Mouse (Mus musculus): ENCODE results near the gene Meis3.

Meis3 gene

DNA sequence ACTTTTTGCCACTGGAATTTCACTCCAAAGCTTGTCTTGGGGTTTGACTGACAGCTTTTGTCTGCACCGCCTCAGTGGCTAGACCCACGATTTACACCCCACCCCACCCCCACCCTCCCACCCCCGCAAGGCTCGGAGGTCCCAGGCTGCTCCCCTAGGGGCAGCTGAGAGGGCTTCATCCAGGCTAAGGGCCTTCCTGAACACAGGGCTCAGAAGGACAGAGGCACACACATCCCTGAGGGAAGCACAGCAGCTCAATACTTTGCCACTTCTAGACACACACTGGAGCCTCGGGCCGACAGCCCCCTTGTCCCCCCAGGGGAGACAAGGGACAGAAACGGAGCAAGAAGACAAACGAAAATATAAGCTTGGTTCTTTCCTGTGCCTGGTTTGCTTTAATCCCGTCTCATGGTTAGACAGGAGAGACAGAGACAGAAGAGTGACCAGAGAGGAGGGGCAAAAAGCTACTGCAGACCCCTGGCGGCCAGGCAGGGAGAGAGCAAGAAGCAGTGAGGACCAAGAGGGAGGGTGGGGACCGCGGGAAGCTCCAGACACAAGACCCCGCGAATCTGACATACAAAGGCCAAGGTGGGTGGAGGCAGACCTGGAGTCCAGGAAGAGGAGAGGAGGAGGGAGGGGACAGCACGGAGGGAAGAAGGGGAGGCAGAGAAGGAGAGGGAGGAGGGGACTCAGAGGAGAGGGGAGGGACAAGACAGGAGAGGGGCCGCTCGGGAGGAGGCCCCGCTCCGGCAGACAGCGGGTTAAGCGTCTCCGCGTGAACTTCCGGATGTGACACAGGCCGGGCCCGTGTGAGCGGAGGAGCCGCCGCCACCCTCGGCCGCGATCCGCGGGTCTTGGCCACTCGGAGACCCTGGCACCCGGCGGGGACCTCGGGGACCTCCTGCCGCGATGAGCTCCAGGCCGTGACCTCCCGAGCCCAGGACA, at the start of gene Meis3:
Gene Meis3, plus strand, starts transcription at position 494 of the 945 bp plus-strand sequence.
- peak; percentile 38 to 54 for DNase-seq

DNA sequence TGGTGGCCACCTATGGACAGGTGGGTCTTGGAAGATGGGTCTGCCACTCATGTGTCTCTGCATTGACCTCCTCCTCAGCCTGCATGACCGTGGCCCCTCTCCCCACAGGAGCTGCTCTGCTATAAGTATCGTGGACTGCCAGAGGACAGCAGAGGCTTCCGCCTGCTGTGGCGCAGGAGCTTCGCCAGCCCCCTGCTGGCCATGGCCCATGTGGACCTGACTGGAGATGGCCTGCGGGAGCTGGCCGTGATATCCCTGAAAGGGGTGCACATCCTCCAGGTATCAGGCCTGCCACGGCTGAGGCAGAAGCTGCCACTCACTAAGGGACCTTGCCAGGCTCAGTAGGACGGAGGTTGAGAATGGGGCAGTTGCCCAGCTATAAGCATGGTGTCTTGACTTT, 49.1 kb upstream of the Meis3 start:
- DNase-seq = no peak

- DNase-seq = no peak
Observed at GRCm38 (mm10) chr7:16128344-16128743, 46.5 kb upstream of the Meis3 start.

DNA sequence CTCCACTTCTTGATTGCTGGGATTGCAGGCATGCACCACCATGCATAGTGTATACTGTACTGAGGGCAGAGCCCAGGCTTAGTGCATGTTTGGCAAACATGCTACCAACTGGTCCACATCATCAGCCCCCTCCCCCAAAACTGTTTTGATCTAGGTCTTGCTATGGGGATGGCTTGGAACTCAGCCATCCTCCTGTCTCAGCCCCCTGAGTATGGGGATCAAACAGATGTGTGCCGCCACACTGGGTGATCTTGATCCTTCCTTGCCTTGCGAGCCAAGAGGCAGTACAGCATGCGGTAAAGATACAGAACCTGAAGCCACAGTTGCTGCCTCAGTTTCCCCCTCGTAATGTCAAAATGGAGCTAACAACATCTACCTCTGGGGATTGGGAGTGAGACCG, 46.0 kb upstream of the Meis3 start:
- no peak for DNase-seq

DNA sequence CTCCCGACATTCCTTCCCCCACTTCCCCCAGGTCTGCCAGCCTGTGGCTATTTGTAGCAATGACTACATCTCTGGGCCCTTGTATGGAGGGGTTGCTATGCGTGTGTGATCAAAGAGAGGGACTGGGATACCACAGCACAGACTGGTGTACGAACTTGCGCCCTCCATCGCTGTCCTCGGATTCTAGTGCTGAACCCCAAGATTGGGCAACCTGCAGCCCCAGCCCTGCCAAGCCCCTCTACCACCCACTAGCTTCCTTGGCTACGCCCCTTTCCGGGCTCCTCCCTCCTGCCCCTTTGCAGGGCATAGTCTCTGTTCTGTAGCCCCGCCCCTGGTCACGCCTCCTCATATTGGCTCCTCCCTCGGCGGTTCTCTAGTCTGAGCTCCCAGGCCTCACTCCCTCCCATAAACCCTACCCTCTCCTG, 45.5 kb upstream of the Meis3 start, which contains the start of gene Slc8a2:
Gene Slc8a2, plus strand, starts transcription at position 406 of the 425 bp plus-strand sequence.
- peak; percentile 81 to 83 for DNase-seq

DNA sequence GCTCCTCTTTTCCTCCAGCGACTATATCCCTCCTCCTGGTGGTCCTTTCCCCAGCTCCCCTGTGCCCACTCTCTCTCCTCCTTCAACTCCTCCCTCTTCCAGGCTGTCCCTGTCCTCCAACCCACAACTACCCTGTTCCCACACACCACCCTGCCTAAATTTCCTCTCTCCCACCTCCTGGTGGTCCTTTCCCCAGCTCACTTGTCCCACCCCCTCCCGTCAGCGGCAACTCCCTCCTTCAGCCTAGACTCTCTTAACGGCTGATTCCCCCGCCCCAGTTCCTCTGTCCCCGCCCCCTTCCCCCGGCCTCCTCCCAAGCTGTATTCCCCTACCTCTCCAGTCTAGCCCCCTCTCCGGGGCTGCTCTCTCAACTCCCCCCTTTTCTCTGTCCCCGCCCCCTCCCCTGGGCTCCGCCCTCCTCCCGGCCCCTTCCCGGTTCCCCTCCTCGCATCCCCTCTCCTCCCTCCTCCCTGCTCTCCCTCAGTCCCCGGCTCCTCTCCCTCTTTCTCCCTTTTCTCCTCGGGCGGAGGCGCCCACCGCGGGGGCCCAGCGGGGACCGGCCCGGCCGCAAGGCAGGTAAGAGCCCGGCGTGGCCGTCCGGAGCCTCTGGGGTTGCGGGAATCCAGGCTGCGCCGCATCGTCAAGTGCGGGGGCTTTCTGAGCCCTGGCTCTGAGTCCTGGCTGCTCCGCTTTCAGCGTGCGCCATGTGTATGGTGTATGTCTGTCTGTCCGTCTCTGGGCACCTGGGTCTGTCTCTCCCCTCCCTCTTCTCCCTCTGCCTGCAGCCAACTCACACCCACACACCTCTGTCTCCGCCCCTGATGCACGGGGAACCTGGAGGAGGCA, 44.8 kb upstream of the Meis3 start:
- no peak for DNase-seq

- no peak for DNase-seq
Observed at GRCm38 (mm10) chr7:16130956-16131634, 43.8 kb upstream of the Meis3 start.

GRCm38 (mm10) chr7:16132161-16132581, 42.7 kb upstream of the Meis3 start:
- no peak for DNase-seq

GRCm38 (mm10) chr7:16132926-16133325, 42.0 kb upstream of the Meis3 start:
- no peak for DNase-seq

DNA sequence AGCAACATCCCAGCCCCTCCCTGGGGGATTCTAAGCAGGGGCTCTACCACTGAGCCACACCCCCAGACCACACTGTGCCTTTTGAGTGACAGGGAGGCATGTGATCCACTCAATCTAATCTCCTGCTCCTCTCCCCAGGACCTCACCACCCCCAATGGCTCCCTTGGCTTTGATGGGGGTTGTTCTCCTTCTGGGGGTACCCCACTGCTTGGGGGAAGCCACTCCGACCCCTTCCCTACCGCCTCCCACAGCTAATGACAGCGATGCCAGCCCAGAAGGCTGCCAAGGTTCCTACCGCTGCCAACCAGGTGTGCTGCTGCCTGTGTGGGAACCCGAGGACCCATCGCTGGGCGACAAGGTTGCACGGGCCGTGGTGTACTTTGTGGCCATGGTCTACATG, 41.2 kb upstream of the Meis3 start:
- DNase-seq = no peak

DNA sequence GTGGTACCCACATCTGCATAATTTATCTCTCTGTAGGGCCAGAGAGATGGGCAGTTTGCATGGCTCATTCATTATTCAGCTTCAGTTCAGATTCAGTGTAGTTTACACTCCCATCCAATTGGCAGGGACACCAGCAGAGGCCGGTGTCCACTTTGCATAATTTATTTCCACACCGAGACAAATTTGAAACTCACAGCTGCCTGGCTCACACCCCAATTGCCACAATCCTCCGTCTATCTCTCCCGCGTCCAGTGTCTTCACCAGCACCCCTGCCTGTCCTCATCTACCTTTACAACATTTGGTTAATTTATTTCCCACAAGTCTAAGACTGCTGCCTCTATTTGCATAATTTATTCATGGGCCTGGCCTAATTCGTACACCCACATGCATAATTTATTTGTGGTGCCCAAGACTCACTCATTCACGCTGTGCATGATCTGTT, 39.9 kb upstream of the Meis3 start:
- DNase-seq = no peak

DNA sequence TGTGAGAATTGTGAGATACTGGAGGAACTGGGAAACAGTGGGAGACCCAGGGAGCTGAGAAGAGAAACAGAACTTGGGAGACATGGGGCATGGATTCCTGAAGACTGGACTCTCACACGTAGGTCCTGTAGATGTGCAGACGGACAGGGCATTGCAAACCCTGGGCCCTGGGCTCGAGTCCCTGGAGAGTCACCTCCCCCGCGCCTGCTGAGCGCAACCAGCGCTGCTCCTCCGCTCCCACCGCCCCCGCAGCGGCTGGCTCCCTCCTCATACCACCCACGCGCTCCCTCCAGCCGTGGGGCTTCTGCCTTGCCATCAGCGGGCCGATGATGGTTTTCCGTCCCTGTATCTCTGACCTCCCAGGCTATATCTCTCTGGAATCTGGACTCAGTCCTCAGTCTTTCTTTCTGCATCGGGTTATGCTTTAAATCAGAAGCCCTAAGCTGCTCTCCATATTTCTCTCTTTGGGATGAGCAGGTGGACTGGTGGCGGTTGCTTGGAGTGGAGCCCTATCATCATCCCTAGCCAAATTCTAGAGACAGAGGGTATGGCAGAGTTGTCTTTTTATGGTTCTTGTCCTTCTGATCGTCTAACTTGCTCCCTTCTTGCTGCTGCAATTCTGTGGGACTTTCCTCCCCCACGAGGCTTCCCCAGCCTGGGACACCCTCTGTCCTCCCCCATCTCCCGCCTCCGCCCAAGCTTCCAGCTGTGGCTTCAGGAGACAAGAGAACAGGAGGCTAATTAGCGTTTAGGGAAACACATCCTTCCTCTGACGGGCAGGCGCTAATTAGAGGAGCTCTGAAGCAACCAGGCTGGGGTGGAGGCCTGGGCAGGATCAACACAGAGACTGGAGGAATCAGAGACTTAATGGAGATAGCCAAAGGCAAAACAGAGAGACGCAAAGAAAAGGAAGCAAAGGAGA, 28.1 kb upstream of the Meis3 start:
- DNase-seq = no peak

- peak; percentile 73 to 78 for DNase-seq
Observed at GRCm38 (mm10) chr7:16147643-16148042, 27.2 kb upstream of the Meis3 start.

GRCm38 (mm10) chr7:16149241-16149640, 25.6 kb upstream of the Meis3 start:
- DNase-seq = no peak

DNA sequence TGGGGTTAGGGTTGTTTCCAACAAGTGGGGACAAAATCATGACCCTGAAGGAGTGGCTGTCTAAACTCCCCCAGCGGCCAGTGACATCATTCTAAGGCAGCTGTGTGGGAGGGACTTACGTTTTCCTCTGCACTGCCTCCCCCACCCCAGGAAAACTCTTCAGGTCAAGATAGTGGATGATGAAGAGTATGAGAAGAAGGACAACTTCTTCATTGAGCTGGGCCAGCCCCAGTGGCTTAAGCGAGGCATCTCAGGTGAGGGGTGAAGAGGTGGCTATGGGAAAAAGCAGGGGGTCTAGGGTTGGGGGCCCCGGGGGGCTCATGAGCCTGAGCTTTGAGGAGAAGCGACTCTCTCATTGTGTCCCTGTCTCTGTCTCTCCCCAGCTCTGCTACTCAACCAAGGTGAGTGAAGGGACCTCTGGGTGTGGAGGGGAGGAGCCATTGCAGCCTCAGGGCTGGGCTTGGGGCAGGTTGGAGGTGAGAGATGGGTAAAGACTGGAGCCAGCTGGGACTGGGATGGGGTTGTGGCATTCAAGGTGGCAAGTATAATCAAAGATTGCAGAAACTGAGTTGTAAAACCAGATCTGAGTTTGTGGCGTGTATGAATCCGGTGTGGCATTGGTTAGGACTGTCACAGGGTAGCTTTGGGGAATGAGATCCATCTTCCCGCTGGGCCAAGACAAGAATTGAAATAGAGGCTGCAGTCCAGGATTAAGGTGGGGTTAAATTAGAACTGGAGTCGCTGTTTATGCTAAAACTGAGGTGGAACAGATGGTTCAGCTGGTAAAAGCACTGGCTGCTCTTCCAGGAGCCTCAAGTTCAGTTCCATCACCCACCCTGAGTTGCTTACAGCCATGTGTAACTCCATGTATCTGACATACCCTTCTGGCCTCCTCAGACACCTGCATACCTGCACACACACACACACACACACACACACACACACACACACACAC, 24.4 kb upstream of the Meis3 start:
- no peak for DNase-seq

DNA sequence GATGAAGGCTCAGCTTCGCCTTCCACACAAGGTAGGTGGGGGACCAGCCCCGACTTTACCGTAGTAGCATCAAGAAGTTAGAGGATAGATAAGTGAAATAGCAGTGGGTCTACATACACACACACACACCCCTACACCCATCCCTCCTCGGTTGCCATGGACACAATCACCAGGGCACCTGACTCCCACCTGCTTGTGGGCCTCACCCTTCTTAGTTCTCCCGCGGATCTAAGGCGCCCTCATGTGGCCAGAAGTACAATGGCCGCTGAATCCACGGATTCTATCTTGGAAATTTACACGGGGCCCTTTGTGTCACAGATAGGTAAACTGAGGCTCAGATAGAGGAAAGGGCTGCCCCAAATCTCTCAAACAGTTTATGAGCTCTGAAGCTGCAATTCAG, 21.4 kb upstream of the Meis3 start:
- DNase-seq = peak; percentile 50 to 57

DNA sequence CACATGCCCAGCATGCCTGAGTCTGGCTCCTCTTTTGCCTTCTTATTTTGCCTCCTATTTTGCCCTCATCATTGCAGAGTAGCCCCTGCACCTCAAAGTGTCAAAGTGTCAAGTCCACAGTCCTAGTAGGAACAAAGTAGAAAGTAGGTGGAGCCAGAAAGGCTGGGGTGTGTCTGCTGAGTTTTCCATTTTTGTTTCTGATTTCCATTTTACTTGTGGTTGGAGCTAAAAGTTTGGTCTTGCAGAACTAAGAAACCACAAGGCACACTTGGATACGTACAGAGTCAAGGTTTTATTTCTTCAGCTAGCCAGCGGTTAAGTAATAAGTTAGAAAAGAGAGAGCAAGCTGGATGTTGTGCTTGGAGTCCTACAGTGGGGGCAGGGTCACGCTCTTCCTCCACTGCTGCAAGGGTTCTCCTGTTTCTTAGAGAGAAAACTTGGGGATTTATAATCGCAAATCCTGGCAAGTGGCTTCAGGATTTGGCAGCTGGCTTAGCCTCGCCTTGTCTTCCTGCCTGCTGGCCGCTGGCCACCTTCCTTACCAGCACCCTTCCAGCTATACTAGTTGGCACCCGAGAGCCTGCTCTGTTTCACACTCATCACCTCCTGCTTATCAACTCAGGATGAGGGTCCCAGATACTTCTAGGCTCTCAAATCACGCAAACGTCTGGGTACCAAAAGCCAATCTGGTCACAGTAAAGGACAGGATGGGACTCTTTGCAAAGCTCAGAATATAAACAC, 19.6 kb upstream of the Meis3 start:
- DNase-seq = no peak

DNA sequence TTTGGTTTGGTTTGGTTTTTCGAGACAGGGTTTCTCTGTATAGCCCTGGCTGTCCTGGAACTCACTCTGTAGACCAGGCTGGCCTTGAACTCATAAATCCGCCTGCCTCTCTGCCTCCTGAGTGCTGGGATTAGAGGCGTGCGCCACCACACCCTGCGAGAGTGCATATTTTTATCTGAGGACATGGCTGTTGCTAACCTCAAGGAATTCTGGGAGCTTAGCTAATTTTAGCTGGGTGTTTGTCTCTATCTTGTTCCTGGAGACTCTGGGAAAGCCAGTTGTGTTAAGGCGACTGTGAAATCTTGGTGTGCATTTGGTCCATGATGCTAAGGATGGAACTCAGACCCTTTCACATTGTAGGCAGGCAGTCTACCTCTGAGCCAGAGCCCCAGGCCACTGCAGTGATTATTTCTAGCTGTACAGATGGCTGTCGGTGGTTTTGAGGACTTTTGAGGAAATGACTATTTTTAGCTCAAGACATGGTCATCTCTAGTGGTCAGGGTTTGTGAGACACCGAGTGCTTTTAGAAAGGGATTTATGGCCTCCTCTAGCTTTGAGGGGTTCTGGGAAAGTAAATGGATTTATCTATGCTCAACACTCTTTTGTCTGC, 18.7 kb upstream of the Meis3 start:
- DNase-seq = no peak

DNA sequence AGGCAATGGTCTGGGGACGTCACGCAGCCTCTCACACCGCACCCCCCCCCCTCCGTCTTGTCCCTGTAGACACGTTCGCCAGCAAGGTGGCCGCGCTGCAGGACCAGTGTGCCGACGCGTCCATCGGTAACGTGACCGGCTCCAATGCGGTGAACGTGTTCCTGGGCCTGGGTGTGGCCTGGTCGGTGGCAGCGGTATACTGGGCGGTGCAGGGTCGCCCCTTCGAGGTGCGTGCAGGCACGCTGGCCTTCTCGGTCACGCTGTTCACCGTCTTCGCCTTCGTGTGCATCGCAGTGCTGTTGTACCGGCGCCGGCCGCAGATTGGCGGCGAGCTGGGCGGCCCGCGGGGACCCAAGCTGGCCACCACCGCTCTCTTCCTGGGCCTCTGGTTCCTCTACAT, 16.2 kb upstream of the Meis3 start:
- no peak for DNase-seq

All from kidney, postnatal 25 days (tissue).